Mouse (Mus musculus) hindbrain, embryonic 11.5 days (tissue): ENCODE results near the gene Dnm1. TPM values are rescaled to one million over a fixed set of nuclear protein-coding genes. Genes with fewer than 3 reads are reported as not detected.

Source experiments
- ATAC-seq: fragments of 200-750 bp; cut with Nextera tagmentation; 2 replicates; pipeline ENCODE4 v1.8.0; 2017; ENCODE audit warnings: mild to moderate bottlenecking, moderate TSS enrichment, moderate library complexity; ENCODE audit not compliant: low FRiP score
- DNase-seq: peaks from one replicate; pipeline ENCODE4 v3.0.0-alpha.2; 2015; ENCODE audit warnings: low spot score
- H3K27ac ChIP-seq: fragments of 300-500 bp; sonication (generic); 2 replicates; pipeline ENCODE4 v1.5.1; 2014; ENCODE audit warnings: mild to moderate bottlenecking, low read depth, low read length
- H3K27me3 ChIP-seq: fragments of 300-500 bp; sonication (generic); 2 replicates; pipeline ENCODE4 v1.6.1; 2014; ENCODE audit warnings: mild to moderate bottlenecking, low read length, moderate library complexity, mixed read lengths; ENCODE audit not compliant: control insufficient read depth, insufficient read depth
- H3K36me3 ChIP-seq: fragments of 300-500 bp; sonication (generic); 2 replicates; pipeline ENCODE4 v1.6.1; 2014; ENCODE audit warnings: mild to moderate bottlenecking, low read length, moderate library complexity, mixed read lengths; ENCODE audit not compliant: control insufficient read depth, insufficient read depth
- H3K4me1 ChIP-seq: fragments of 300-500 bp; sonication (generic); replicated peaks from 2 replicates; pipeline ENCODE4 v1.6.1; 2014; ENCODE audit warnings: low read length, mixed read lengths; ENCODE audit not compliant: control insufficient read depth, insufficient read depth
- H3K4me2 ChIP-seq: fragments of 300-500 bp; sonication (generic); replicated peaks from 2 replicates; pipeline ENCODE4 v1.6.1; 2014; ENCODE audit warnings: mild to moderate bottlenecking, low read depth, low read length
- H3K4me3 ChIP-seq: fragments of 300-500 bp; sonication (generic); 2 replicates; pipeline ENCODE4 v1.5.1; 2014; ENCODE audit warnings: low read depth, low read length
- H3K9ac ChIP-seq: fragments of 300-500 bp; sonication (generic); 2 replicates; pipeline ENCODE4 v1.6.1; 2014; ENCODE audit warnings: low read depth, low read length
- H3K9me3 ChIP-seq: fragments of 300-500 bp; sonication (generic); 2 replicates; pipeline ENCODE4 v1.6.1; 2016; ENCODE audit warnings: low read length; ENCODE audit not compliant: control insufficient read depth
- WGBS: fragments of 180-500 bp; shearing (Covaris S2); extraction: QIAGEN DNeasy Blood & Tissue Kit; methylation state at CpG from one replicate; pipeline ENCODE4 v1.1.7; 2014; 5-methylcytosine and 5-hydroxymethylcytosine counted together
- polyA plus RNA-seq: library from polyadenylated mRNA; unstranded; fragments of >200 nt; fragmentation: Nextera tagmentation; extraction: Ambion mirVana; gene quantifications from 2 replicates; pipeline ENCODE4 v1.2.1, GENCODE M21; 2014

Gene Dnm1
- polyA plus RNA-seq, 1 experiment from 2014 or later, result 22.6 TPM

DNA sequence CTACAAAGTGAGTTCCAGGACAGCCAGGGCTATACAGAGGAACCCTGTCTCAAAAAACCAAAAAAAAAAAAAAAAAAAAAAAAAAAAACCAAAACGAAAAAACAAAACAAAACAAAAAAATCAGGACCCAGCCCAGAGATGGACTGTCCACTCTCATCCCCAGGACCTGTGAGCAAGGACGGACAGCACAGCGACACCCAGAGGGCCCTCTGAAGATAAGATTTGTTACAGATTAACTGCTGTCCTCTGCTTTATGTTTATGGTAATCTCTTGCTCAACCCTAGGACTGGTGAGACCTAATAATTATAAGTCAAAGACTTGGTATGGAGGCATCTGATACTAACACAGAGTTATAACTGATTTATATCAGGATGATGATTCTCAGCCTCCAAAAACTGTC lies 77.3 kb downstream of the Dnm1 start:
- H3K9me3 ChIP-seq, result no peaks in the 10 kb centered on the region
- 80% methylated on average over 3 of the region's 3 CpGs for WGBS
- DNase-seq, result no peak
- no peaks in the 10 kb centered on the region for H3K27me3 ChIP-seq
- ATAC-seq, result no peak
- no peak overlapping the region for H3K4me2 ChIP-seq
- H3K9ac ChIP-seq, result no peak overlapping the region
- peaks cover 5% of the 10 kb centered on the region; the same call in 1 of the 2 replicates for H3K36me3 ChIP-seq
- no peak overlapping the region for H3K4me3 ChIP-seq
- no peak overlapping the region for H3K27ac ChIP-seq
- H3K4me1 ChIP-seq, result no peaks in the 10 kb centered on the region

- ATAC-seq (no peak), DNase-seq (peak; percentile 56)
- no peaks in the 10 kb centered on the region for H3K9me3 ChIP-seq
- H3K4me1 ChIP-seq, result peaks cover 4% of the 10 kb centered on the region; the same call in 1 of the 2 replicates
- 0 out of 2 replicates have a peak, but pooled peaks cover 4% of the 10 kb centered on the region for H3K36me3 ChIP-seq
- no peak overlapping the region for H3K27ac ChIP-seq
- no peak overlapping the region for H3K9ac ChIP-seq
- H3K4me2 ChIP-seq, result no peak overlapping the region
- WGBS, result 30% methylated on average over 4 of the region's 4 CpGs
- no peak overlapping the region for H3K4me3 ChIP-seq
- no peaks in the 10 kb centered on the region for H3K27me3 ChIP-seq
Observed at GRCm38 (mm10) chr2:32260635-32261034, 92.5 kb downstream of the Dnm1 start.

GRCm38 (mm10) chr2:32259657-32260417 lies 93.3 kb downstream of the Dnm1 start, which contains the start of gene Uck1:
TSS of gene Uck1 (minus strand) at chr2:32260159.
- 1% methylated on average over 54 of the region's 59 CpGs for WGBS

GRCm38 (mm10) chr2:32258887-32259533 lies 94.1 kb downstream of the Dnm1 start:
- whole genome bisulfite sequencing, result 62% methylated on average over 6 of the region's 6 CpGs

More at GRCm38 (mm10) chr2:32259657-32260417, 93.3 kb downstream of the Dnm1 start, which contains the start of gene Uck1:
- peak within 1 kb of the TSS; percentile 78 for H3K4me2 ChIP-seq
- H3K4me1 ChIP-seq, result peaks cover 4% of the 10 kb centered on the region; the same call in 1 of the 2 replicates
- ATAC-seq, result peak; percentile 92
- no peak within 1 kb of the TSS for H3K27ac ChIP-seq
- no peaks in the 10 kb centered on the region for H3K9me3 ChIP-seq
- 0 out of 2 replicates have a peak, but pooled peaks cover 4% of the 10 kb centered on the region for H3K36me3 ChIP-seq
- peak; percentile 93 for DNase-seq
- H3K27me3 ChIP-seq, result no peaks in the 10 kb centered on the region
- peak within 1 kb of the TSS; percentile 85 for H3K4me3 ChIP-seq
- H3K9ac ChIP-seq, result peak within 1 kb of the TSS; percentile 67

More at GRCm38 (mm10) chr2:32258887-32259533, 94.1 kb downstream of the Dnm1 start:
- H3K4me2 ChIP-seq, result peak overlapping the region; percentile 78
- H3K36me3 ChIP-seq, result 0 out of 2 replicates have a peak, but pooled peaks cover 7% of the 10 kb centered on the region
- H3K4me1 ChIP-seq, result peaks cover 4% of the 10 kb centered on the region; the same call in 1 of the 2 replicates
- DNase-seq (peak; percentile 6), ATAC-seq (no peak)
- peak overlapping the region; percentile 85 for H3K4me3 ChIP-seq
- no peak overlapping the region for H3K27ac ChIP-seq
- no peaks in the 10 kb centered on the region for H3K27me3 ChIP-seq
- peak overlapping the region; percentile 67 for H3K9ac ChIP-seq
- H3K9me3 ChIP-seq, result no peaks in the 10 kb centered on the region

Other genes starting within 250 kb of the Dnm1 start
- 57.6 and 69.0 TPM in 2 replicates for gene Prrc2b, start 202.3 kb downstream of the Dnm1 start, polyA plus RNA-seq
- gene Pomt1, start 116.7 kb downstream of the Dnm1 start, polyA plus RNA-seq, result 23.8 and 26.8 TPM in 2 replicates
- gene Uck1, start 93.2 kb downstream of the Dnm1 start, polyA plus RNA-seq, result 56.0 and 64.1 TPM in 2 replicates
- 14.6 and 17.7 TPM in 2 replicates for gene Golga2, start 66.0 kb downstream of the Dnm1 start, polyA plus RNA-seq
- gene Swi5, start 65.3 kb downstream of the Dnm1 start, polyA plus RNA-seq, result 185 and 378 TPM in 2 replicates
- 42.4 and 49.0 TPM in 2 replicates for gene Ciz1, start 1.0 kb downstream of the Dnm1 start, polyA plus RNA-seq
- gene 1110008P14Rik, start 28.6 kb upstream of the Dnm1 start, polyA plus RNA-seq, result 62.1 and 62.7 TPM in 2 replicates
- 0.19 TPM in 1 of 2 replicates, not detected in the other for gene Lcn2, start 34.9 kb upstream of the Dnm1 start, polyA plus RNA-seq
- 30.2 and 30.8 TPM in 2 replicates for gene Ptges2, start 42.6 kb upstream of the Dnm1 start, polyA plus RNA-seq
- gene Naif1, start 97.1 kb upstream of the Dnm1 start, polyA plus RNA-seq, result 5.2 and 6.0 TPM in 2 replicates
- 19.5 and 28.4 TPM in 2 replicates for gene Slc25a25, start 98.1 kb upstream of the Dnm1 start, polyA plus RNA-seq
- gene Fam102a, start 182.0 kb upstream of the Dnm1 start, polyA plus RNA-seq, result 9.0 and 9.2 TPM in 2 replicates
- gene Dpm2, start 217.5 kb upstream of the Dnm1 start, polyA plus RNA-seq, result 115 and 125 TPM in 2 replicates
- 2.1 and 2.6 TPM in 2 replicates for gene Pip5kl1, start 221.5 kb upstream of the Dnm1 start, polyA plus RNA-seq
- gene 9430097D07Rik, start 222.3 kb upstream of the Dnm1 start, polyA plus RNA-seq, result 0.37 and 0.42 TPM in 2 replicates
- gene St6galnac4, start 233.8 kb upstream of the Dnm1 start, polyA plus RNA-seq, result 12.9 and 13.4 TPM in 2 replicates
- 3.2 and 5.0 TPM in 2 replicates for gene St6galnac6, start 246.4 kb upstream of the Dnm1 start, polyA plus RNA-seq